Mouse (Mus musculus) heart, postnatal 0 days (tissue): ENCODE data around the gene Lclat1. TPM values are rescaled to one million over a fixed set of nuclear protein-coding genes. Genes with fewer than 3 reads are reported as not detected.

ENCODE experiments used
- ATAC-seq: fragments of 200-750 bp; cut with Nextera tagmentation; 2 replicates; pipeline ENCODE4 v1.8.0; 2017; ENCODE audit warnings: low read depth, moderate number of reproducible peaks, moderate library complexity; ENCODE audit not compliant: insufficient read depth
- DNase-seq: peaks from one replicate; pipeline ENCODE4 v3.0.0-alpha.2; 2016; ENCODE audit warnings: low spot score
- H3K27ac ChIP-seq: fragments of 300-500 bp; sonication (generic); 2 replicates; pipeline ENCODE4 v1.5.1; 2014; ENCODE audit warnings: low read depth, mild to moderate bottlenecking
- H3K27me3 ChIP-seq: fragments of 300-500 bp; sonication (generic); 2 replicates; pipeline ENCODE4 v1.6.1; 2014; ENCODE audit warnings: low read length, mixed read lengths; ENCODE audit not compliant: control insufficient read depth, insufficient read depth
- H3K36me3 ChIP-seq: fragments of 300-500 bp; sonication (generic); replicated peaks from 2 replicates; pipeline ENCODE4 v1.6.1; 2014; ENCODE audit warnings: low read length, mixed read lengths; ENCODE audit not compliant: control insufficient read depth, insufficient read depth
- H3K4me1 ChIP-seq: fragments of 300-500 bp; sonication (generic); 2 replicates; pipeline ENCODE4 v1.6.1; 2014; ENCODE audit warnings: antibody characterized with exemption; ENCODE audit not compliant: control insufficient read depth, insufficient read depth
- H3K4me2 ChIP-seq: fragments of 300-500 bp; sonication (generic); 2 replicates; pipeline ENCODE4 v1.6.1; 2014; ENCODE audit warnings: low read depth, mild to moderate bottlenecking, low read length, moderate library complexity
- H3K4me3 ChIP-seq: fragments of 300-500 bp; sonication (generic); 2 replicates; pipeline ENCODE4 v1.5.1; 2014; ENCODE audit warnings: low read depth, low read length
- H3K9ac ChIP-seq: fragments of 300-500 bp; sonication (generic); replicated peaks from 2 replicates; pipeline ENCODE4 v1.6.1; 2014; ENCODE audit warnings: low read depth, low read length, mixed read lengths
- H3K9me3 ChIP-seq: fragments of 300-500 bp; sonication (generic); replicated peaks from 2 replicates; pipeline ENCODE4 v1.6.1; 2016; ENCODE audit warnings: low read length; ENCODE audit not compliant: control insufficient read depth
- CTCF ChIP-seq: IDR thresholded peaks from 2 replicates; pipeline ENCODE4 v1.5.1; 2016; ENCODE audit warnings: antibody characterized with exemption, control low read depth, low read depth
- EP300 ChIP-seq: IDR thresholded peaks from 2 replicates; pipeline ENCODE4 v1.6.1; 2016; ENCODE audit warnings: antibody characterized with exemption, low read depth
- WGBS: fragments of 180-500 bp; shearing (Covaris S2); extraction: QIAGEN DNeasy Blood & Tissue Kit; methylation state at CpG from one replicate; pipeline ENCODE4 v1.1.7; 2014; 5-methylcytosine and 5-hydroxymethylcytosine counted together
- polyA plus RNA-seq: library from polyadenylated mRNA; unstranded; fragments of >200 nt; fragmentation: Nextera tagmentation; extraction: Ambion mirVana; gene quantifications from 2 replicates; pipeline ENCODE4 v1.2.1, GENCODE M21; 2015
- total RNA-seq: library from RNA; depleted of rRNA; stranded (reverse); fragments of >200 nt; gene quantifications from 2 replicates; pipeline ENCODE4 v1.2.3, GENCODE M21; 2014; ENCODE audit warnings: low replicate concordance

The Lclat1 gene
- total and polyA plus RNA-seq, 2 experiments from 2014 or later = 31.5 to 218 TPM

DNA sequence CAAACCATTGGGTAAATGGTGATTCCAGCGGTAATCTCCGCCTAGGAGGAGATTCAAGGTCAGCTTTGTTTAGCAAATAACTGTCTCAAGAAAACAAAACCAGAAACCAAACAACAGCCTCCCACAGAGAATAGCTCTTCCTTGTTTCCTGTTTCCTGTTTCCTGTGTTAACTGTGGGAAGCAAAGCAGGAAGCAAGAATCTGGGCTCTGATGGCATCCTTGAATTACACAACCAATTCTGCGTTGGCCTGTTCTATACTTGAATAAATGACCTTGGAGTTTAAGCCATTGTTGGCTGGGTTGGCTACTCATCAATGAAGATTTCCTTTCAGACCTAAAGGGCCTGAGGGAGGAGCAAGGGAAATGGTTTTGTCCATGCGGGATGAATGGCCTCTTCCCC lies 5.2 kb upstream of the Lclat1 start:
- H3K36me3 ChIP-seq = no peaks in the 10 kb centered on the region
- WGBS = 75% methylated on average over 4 of the region's 4 CpGs
- no peak overlapping the region for H3K4me2 ChIP-seq
- H3K4me3 ChIP-seq = no peak overlapping the region
- no peaks in the 10 kb centered on the region for H3K27me3 ChIP-seq
- H3K4me1 ChIP-seq = no peaks in the 10 kb centered on the region
- no peaks in the 10 kb centered on the region for H3K9me3 ChIP-seq
- no peak overlapping the region for H3K9ac ChIP-seq
- ATAC-seq = no peak
- H3K27ac ChIP-seq = no peak overlapping the region
- no peak for TF ChIP-seq CTCF
- TF ChIP-seq EP300 = no peak
- no peak for DNase-seq

GRCm38 (mm10) chr17:73108170-73108887 lies 544 bp downstream of the Lclat1 start:
- Histone ChIP-seq H3K9ac (peak overlapping the region; percentile 91), H3K4me2 (peak overlapping the region; percentile 99), H3K4me3 (peak overlapping the region; percentile 92), H3K36me3 (no peaks in the 10 kb centered on the region), H3K27ac (peak overlapping the region; percentile 88), H3K9me3 (no peaks in the 10 kb centered on the region), H3K27me3 (no peaks in the 10 kb centered on the region), H3K4me1 (peaks cover 18% of the 10 kb centered on the region)
- ATAC-seq = peak; percentile 24
- DNase-seq = no peak
- no peak for TF ChIP-seq CTCF
- WGBS = 3% methylated on average over 35 of the region's 35 CpGs

DNA sequence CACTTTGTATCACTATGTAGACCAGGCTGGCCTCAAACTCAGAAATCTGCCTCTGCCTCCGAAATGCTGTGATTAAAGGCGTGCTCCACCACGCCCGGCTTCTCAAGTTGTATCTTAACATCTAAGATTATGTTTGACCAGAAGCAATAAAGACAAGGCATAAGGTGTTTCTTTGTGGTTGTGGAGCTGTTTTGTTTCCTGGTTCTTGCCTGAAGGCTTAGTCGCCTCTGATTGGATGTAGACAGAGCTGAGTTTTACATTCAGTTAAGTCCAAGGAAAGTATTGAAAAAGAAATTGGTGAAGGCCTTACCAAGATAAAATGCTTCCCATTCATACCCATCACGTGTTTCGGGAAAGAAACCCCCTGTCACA lies 1.1 kb downstream of the Lclat1 start:
- Histone ChIP-seq H3K36me3 (no peaks in the 10 kb centered on the region), H3K27ac (peak overlapping the region; percentile 88; the same call in 1 of the 2 replicates), H3K4me2 (peak overlapping the region; percentile 99), H3K4me1 (peaks cover 18% of the 10 kb centered on the region), H3K9ac (peak overlapping the region; percentile 91; the same call in 1 of the 2 replicates), H3K27me3 (no peaks in the 10 kb centered on the region), H3K9me3 (no peaks in the 10 kb centered on the region), H3K4me3 (peak overlapping the region; percentile 92)
- 57% methylated on average over 7 of the region's 7 CpGs for WGBS
- DNase-seq (no peak), ATAC-seq (no peak)
- TF ChIP-seq EP300 (no peak), CTCF (no peak)

- Histone ChIP-seq H3K9ac (0 out of 2 replicates have a peak overlapping the region, but pooled peaks have one; percentile 0), H3K27me3 (no peaks in the 10 kb centered on the region), H3K4me2 (no peak overlapping the region), H3K4me3 (no peak overlapping the region), H3K9me3 (no peaks in the 10 kb centered on the region), H3K4me1 (peaks cover 18% of the 10 kb centered on the region), H3K36me3 (no peaks in the 10 kb centered on the region), H3K27ac (peak overlapping the region; percentile 90)
- peak; percentile 59 for DNase-seq
- no peak for TF ChIP-seq EP300
- TF ChIP-seq CTCF = no peak
- WGBS = 37% methylated on average over 7 of the region's 7 CpGs
- ATAC-seq = peak; percentile 22; the same call in 1 of the 2 replicates
Observed at GRCm38 (mm10) chr17:73112128-73112527, 4.3 kb downstream of the Lclat1 start.

DNA sequence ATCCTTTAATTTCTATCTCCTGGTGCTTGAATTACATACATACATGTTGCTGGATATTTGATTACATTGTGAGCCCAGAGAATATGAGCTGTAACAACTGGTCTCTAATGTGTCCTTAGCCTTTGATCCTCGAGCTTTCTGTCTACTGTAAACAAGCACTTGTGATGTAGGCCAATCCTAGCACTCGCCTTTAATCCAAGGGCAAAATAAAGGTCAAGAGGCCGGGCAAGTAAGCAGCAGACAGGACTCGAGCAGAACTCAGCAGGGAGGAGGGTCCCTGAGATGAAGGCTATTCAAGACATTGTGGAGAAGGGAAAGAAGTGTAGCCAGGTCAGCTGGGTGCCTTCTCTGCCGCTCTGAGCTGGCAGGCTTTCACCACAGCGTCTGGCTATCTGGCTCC lies 4.8 kb downstream of the Lclat1 start:
- no peak for ATAC-seq
- Histone ChIP-seq H3K36me3 (no peaks in the 10 kb centered on the region), H3K27ac (peak overlapping the region; percentile 90), H3K9me3 (no peaks in the 10 kb centered on the region), H3K9ac (peak overlapping the region; percentile 26), H3K27me3 (no peaks in the 10 kb centered on the region), H3K4me1 (peaks cover 18% of the 10 kb centered on the region), H3K4me3 (no peak overlapping the region), H3K4me2 (no peak overlapping the region)
- 24% methylated on average over 6 of the region's 6 CpGs for WGBS
- DNase-seq = peak; percentile 35
- TF ChIP-seq CTCF (no peak), EP300 (no peak)

GRCm38 (mm10) chr17:73113230-73113629 lies 5.4 kb downstream of the Lclat1 start:
- Histone ChIP-seq H3K9ac (no peak overlapping the region), H3K36me3 (no peaks in the 10 kb centered on the region), H3K27me3 (no peaks in the 10 kb centered on the region), H3K4me1 (peaks cover 18% of the 10 kb centered on the region), H3K4me3 (no peak overlapping the region), H3K4me2 (no peak overlapping the region), H3K27ac (peak overlapping the region; percentile 90), H3K9me3 (no peaks in the 10 kb centered on the region)
- WGBS = 92% methylated on average over 4 of the region's 4 CpGs
- no peak for TF ChIP-seq EP300
- TF ChIP-seq CTCF = no peak
- ATAC-seq (no peak), DNase-seq (no peak)
